Mouse (Mus musculus): ENCODE results near the gene Gm2663.

- TF ChIP-seq POLR2A (IDR thresholded peaks at IDR 0.05; ENCODE audit: low read depth, low read length) (no peak), CTCF (IDR thresholded peaks at IDR 0.05; ENCODE audit: extremely low read depth, insufficient read depth, insufficient read length, insufficient replicate concordance) (no peak)
Measured at GRCm38 (mm10) chr6:41047202-41047601, 47.9 kb upstream of the Gm2663 start.

All from spleen, adult 2 months (tissue).